14 mouse cellular contexts compared by ENCODE assay signal in the genomic region with DNA sequence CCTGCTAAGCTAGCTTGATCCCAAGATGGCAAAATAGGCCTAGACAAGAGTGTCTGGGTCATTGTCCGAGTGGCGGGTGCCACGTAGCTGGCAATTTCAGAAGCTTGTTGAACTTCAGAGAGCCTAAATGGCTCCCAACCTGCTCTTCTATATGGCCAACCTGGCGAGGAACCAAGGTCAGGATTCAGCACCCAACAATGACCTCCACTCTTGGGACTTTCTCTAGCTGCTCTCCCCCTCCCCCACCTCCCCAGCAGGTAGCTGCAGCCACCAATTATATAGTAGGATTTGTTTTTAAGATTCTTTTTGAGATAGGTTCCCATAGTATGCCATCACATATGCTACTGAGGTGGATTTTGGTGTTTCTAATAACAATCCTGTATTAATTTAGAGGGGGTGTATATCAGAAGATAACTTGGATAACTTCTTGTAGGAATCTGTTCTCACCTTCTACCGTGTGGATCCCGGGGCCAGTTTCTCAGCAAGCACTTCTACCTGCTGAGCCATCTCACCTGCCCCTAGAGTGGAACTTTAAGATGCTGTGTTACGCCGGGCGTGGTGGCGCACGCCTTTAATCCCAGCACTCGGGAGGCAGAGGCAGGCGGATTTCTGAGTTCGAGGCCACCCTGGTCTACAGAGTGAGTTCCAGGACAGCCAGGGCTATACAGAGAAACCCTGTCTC.
"Had no signal": no experiment of that assay in that cellular context is flagged by ENCODE, and none has a peak within 500 bp of the region (broad histone marks: within the 10 kb centered on the region; RNA-seq: fewer than 3 reads in every experiment).

No protein-coding gene starts in this region.

- H3K4me2 ChIP-seq: lung, embryonic 14.5 days; midbrain, embryonic 13.5 days; midbrain, embryonic 15.5 days; neural tube, embryonic 12.5 days; stomach, embryonic 15.5 days had no signal

- H3K36me3 ChIP-seq: midbrain, embryonic 10.5 days; midbrain, embryonic 13.5 days; midbrain, embryonic 15.5 days; neural tube, embryonic 12.5 days; stomach, embryonic 15.5 days had no signal

- H3K4me1 ChIP-seq: midbrain, embryonic 15.5 days had no signal

- H3K9ac ChIP-seq: lung, embryonic 14.5 days; midbrain, embryonic 13.5 days; midbrain, embryonic 15.5 days; neural tube, embryonic 12.5 days; stomach, embryonic 15.5 days had no signal

- H3K9me3 ChIP-seq: midbrain, embryonic 10.5 days; midbrain, embryonic 13.5 days; midbrain, embryonic 15.5 days; neural tube, embryonic 12.5 days; stomach, embryonic 15.5 days had no signal

- ATAC-seq: midbrain, embryonic 13.5 days; midbrain, embryonic 15.5 days had no signal

- H3K27me3 ChIP-seq: midbrain, embryonic 13.5 days; neural tube, embryonic 12.5 days; stomach, embryonic 15.5 days had no signal

- H3K4me3 ChIP-seq: midbrain, embryonic 10.5 days; midbrain, embryonic 13.5 days; midbrain, embryonic 15.5 days; neural tube, embryonic 12.5 days; stomach, embryonic 15.5 days had no signal

- DNase-seq: lung, adult 18-20 months; lung, embryonic 14.5 days; lung, postnatal 10 days; lung, postnatal 4 days; right cerebral cortex, postnatal 14 days; thymus, adult 2 months; thymus, postnatal 25 days; thymus, postnatal 4 days had no signal

- H3K27ac ChIP-seq: midbrain, embryonic 13.5 days; midbrain, embryonic 15.5 days; neural tube, embryonic 12.5 days; stomach, embryonic 15.5 days; stomach, postnatal 0 days had no signal
